Mouse (Mus musculus): Measurements from ENCODE around the gene Slc22a12. TPM values are rescaled to one million over a fixed set of nuclear protein-coding genes. Genes with fewer than 3 reads are reported as not detected.

Gene Slc22a12
- polyA plus RNA-seq, 1 experiment from 2014 or later: not detected

GRCm38 (mm10) chr19:6536696-6537095 lies 6.1 kb downstream of the Slc22a12 start:
- Histone ChIP-seq H3K4me2 (ENCODE audit: low read length) (no peak overlapping the region), H3K9me3 (ENCODE audit: control insufficient read depth, low read length) (no peaks in the 10 kb centered on the region), H3K4me3 (replicated peaks; ENCODE audit: low read depth, low read length) (no peak overlapping the region), H3K9ac (replicated peaks; ENCODE audit: low read length) (no peak overlapping the region), H3K36me3 (ENCODE audit: control insufficient read depth, insufficient read depth, low read length) (peaks cover 5% of the 10 kb centered on the region; the same call in 1 of the 2 replicates), H3K27me3 (ENCODE audit: control insufficient read depth, insufficient read depth, low read length) (no peaks in the 10 kb centered on the region), H3K4me1 (ENCODE audit: control insufficient read depth, insufficient read depth, low read length) (peaks cover 25% of the 10 kb centered on the region), H3K27ac (replicated peaks; ENCODE audit: low read depth, low read length) (no peak overlapping the region)
- ATAC-seq (ENCODE audit: low FRiP score, low TSS enrichment): no peak
- DNase-seq: no peak
- WGBS: 71% methylated on average over 6 of the region's 6 CpGs

GRCm38 (mm10) chr19:6536201-6536600 lies 6.6 kb downstream of the Slc22a12 start:
- ATAC-seq (ENCODE audit: low FRiP score, low TSS enrichment) (no peak), DNase-seq (no peak)

GRCm38 (mm10) chr19:6534118-6534415 lies 8.8 kb downstream of the Slc22a12 start:
- DNase-seq: peak; percentile 36
- no peak overlapping the region for H3K4me3 ChIP-seq (replicated peaks; ENCODE audit: low read depth, low read length)
- no peak overlapping the region for H3K9ac ChIP-seq (replicated peaks; ENCODE audit: low read length)
- WGBS: 34% methylated on average over 5 of the region's 5 CpGs
- ATAC-seq (ENCODE audit: low FRiP score, low TSS enrichment): no peak
- H3K36me3 ChIP-seq (ENCODE audit: control insufficient read depth, insufficient read depth, low read length): peaks cover 9% of the 10 kb centered on the region; the same call in 1 of the 2 replicates
- H3K4me1 ChIP-seq (ENCODE audit: control insufficient read depth, insufficient read depth, low read length): peaks cover 42% of the 10 kb centered on the region
- H3K9me3 ChIP-seq (ENCODE audit: control insufficient read depth, low read length): no peaks in the 10 kb centered on the region
- H3K27ac ChIP-seq (replicated peaks; ENCODE audit: low read depth, low read length): 0 out of 2 replicates have a peak overlapping the region, but pooled peaks have one; percentile 32
- no peak overlapping the region for H3K4me2 ChIP-seq (ENCODE audit: low read length)
- H3K27me3 ChIP-seq (ENCODE audit: control insufficient read depth, insufficient read depth, low read length): no peaks in the 10 kb centered on the region

More at GRCm38 (mm10) chr19:6536201-6536600, 6.6 kb downstream of the Slc22a12 start:
- H3K9me3 ChIP-seq (ENCODE audit: control insufficient read depth, low read length): no peaks in the 10 kb centered on the region
- H3K36me3 ChIP-seq (ENCODE audit: control insufficient read depth, insufficient read depth, low read length): peaks cover 9% of the 10 kb centered on the region; the same call in 1 of the 2 replicates
- H3K27ac ChIP-seq (replicated peaks; ENCODE audit: low read depth, low read length): no peak overlapping the region
- no peaks in the 10 kb centered on the region for H3K27me3 ChIP-seq (ENCODE audit: control insufficient read depth, insufficient read depth, low read length)
- H3K4me2 ChIP-seq (ENCODE audit: low read length): no peak overlapping the region
- peaks cover 30% of the 10 kb centered on the region for H3K4me1 ChIP-seq (ENCODE audit: control insufficient read depth, insufficient read depth, low read length)
- 91% methylated on average over 3 of the region's 3 CpGs for WGBS
- no peak overlapping the region for H3K9ac ChIP-seq (replicated peaks; ENCODE audit: low read length)
- H3K4me3 ChIP-seq (replicated peaks; ENCODE audit: low read depth, low read length): no peak overlapping the region

GRCm38 (mm10) chr19:6533290-6534117 lies 9.3 kb downstream of the Slc22a12 start:
- H3K4me1 ChIP-seq (ENCODE audit: control insufficient read depth, insufficient read depth, low read length): peaks cover 46% of the 10 kb centered on the region
- no peak overlapping the region for H3K4me3 ChIP-seq (replicated peaks; ENCODE audit: low read depth, low read length)
- no peak for DNase-seq
- H3K27ac ChIP-seq (replicated peaks; ENCODE audit: low read depth, low read length): 0 out of 2 replicates have a peak overlapping the region, but pooled peaks have one; percentile 32
- H3K9ac ChIP-seq (replicated peaks; ENCODE audit: low read length): no peak overlapping the region
- WGBS: 70% methylated on average over 11 of the region's 11 CpGs
- H3K36me3 ChIP-seq (ENCODE audit: control insufficient read depth, insufficient read depth, low read length): peaks cover 12% of the 10 kb centered on the region; the same call in 1 of the 2 replicates
- no peak overlapping the region; the same call in 1 of the 2 replicates for H3K4me2 ChIP-seq (ENCODE audit: low read length)
- ATAC-seq (ENCODE audit: low FRiP score, low TSS enrichment): no peak
- no peaks in the 10 kb centered on the region for H3K9me3 ChIP-seq (ENCODE audit: control insufficient read depth, low read length)
- H3K27me3 ChIP-seq (ENCODE audit: control insufficient read depth, insufficient read depth, low read length): no peaks in the 10 kb centered on the region

GRCm38 (mm10) chr19:6532656-6533055 lies 10.2 kb downstream of the Slc22a12 start:
- H3K27me3 ChIP-seq (ENCODE audit: control insufficient read depth, insufficient read depth, low read length): no peaks in the 10 kb centered on the region
- H3K4me1 ChIP-seq (ENCODE audit: control insufficient read depth, insufficient read depth, low read length): peaks cover 46% of the 10 kb centered on the region
- ATAC-seq (ENCODE audit: low FRiP score, low TSS enrichment): no peak
- DNase-seq: peak; percentile 51
- H3K9ac ChIP-seq (replicated peaks; ENCODE audit: low read length): peak overlapping the region; percentile 62
- peak overlapping the region; percentile 75; the same call in 1 of the 2 replicates for H3K27ac ChIP-seq (replicated peaks; ENCODE audit: low read depth, low read length)
- WGBS: 8% methylated on average over 13 of the region's 13 CpGs
- H3K36me3 ChIP-seq (ENCODE audit: control insufficient read depth, insufficient read depth, low read length): peaks cover 15% of the 10 kb centered on the region; the same call in 1 of the 2 replicates
- H3K4me2 ChIP-seq (ENCODE audit: low read length): peak overlapping the region; percentile 66
- 0 out of 2 replicates have a peak overlapping the region, but pooled peaks have one; percentile 32 for H3K4me3 ChIP-seq (replicated peaks; ENCODE audit: low read depth, low read length)
- H3K9me3 ChIP-seq (ENCODE audit: control insufficient read depth, low read length): no peaks in the 10 kb centered on the region

GRCm38 (mm10) chr19:6531832-6532471 lies 10.9 kb downstream of the Slc22a12 start:
- H3K9me3 ChIP-seq (ENCODE audit: control insufficient read depth, low read length): no peaks in the 10 kb centered on the region
- H3K27me3 ChIP-seq (ENCODE audit: control insufficient read depth, insufficient read depth, low read length): no peaks in the 10 kb centered on the region
- ATAC-seq (ENCODE audit: low FRiP score, low TSS enrichment) (peak; percentile 49; the same call in 1 of the 2 replicates), DNase-seq (peak; percentile 67)
- peaks cover 20% of the 10 kb centered on the region for H3K36me3 ChIP-seq (ENCODE audit: control insufficient read depth, insufficient read depth, low read length)
- H3K4me3 ChIP-seq (replicated peaks; ENCODE audit: low read depth, low read length): peak overlapping the region; percentile 32
- peak overlapping the region; percentile 62 for H3K9ac ChIP-seq (replicated peaks; ENCODE audit: low read length)
- 2% methylated on average over 36 of the region's 36 CpGs for WGBS
- H3K4me2 ChIP-seq (ENCODE audit: low read length): peak overlapping the region; percentile 66
- H3K4me1 ChIP-seq (ENCODE audit: control insufficient read depth, insufficient read depth, low read length): peaks cover 46% of the 10 kb centered on the region
- peak overlapping the region; percentile 75 for H3K27ac ChIP-seq (replicated peaks; ENCODE audit: low read depth, low read length)

GRCm38 (mm10) chr19:6531011-6531631 lies 11.7 kb downstream of the Slc22a12 start:
- WGBS: 2% methylated on average over 56 of the region's 56 CpGs
- Histone ChIP-seq H3K9me3 (ENCODE audit: control insufficient read depth, low read length) (no peaks in the 10 kb centered on the region), H3K4me3 (replicated peaks; ENCODE audit: low read depth, low read length) (peak overlapping the region; percentile 32), H3K27ac (replicated peaks; ENCODE audit: low read depth, low read length) (peak overlapping the region; percentile 75), H3K36me3 (ENCODE audit: control insufficient read depth, insufficient read depth, low read length) (peaks cover 28% of the 10 kb centered on the region), H3K4me1 (ENCODE audit: control insufficient read depth, insufficient read depth, low read length) (peaks cover 46% of the 10 kb centered on the region), H3K27me3 (ENCODE audit: control insufficient read depth, insufficient read depth, low read length) (no peaks in the 10 kb centered on the region), H3K9ac (replicated peaks; ENCODE audit: low read length) (peak overlapping the region; percentile 62), H3K4me2 (ENCODE audit: low read length) (peak overlapping the region; percentile 66)
- DNase-seq: peak; percentile 77
- peak; percentile 18; the same call in 1 of the 2 replicates for ATAC-seq (ENCODE audit: low FRiP score, low TSS enrichment)

- Histone ChIP-seq H3K4me1 (ENCODE audit: control insufficient read depth, insufficient read depth, low read length) (peaks cover 46% of the 10 kb centered on the region), H3K36me3 (ENCODE audit: control insufficient read depth, insufficient read depth, low read length) (peaks cover 34% of the 10 kb centered on the region), H3K27me3 (ENCODE audit: control insufficient read depth, insufficient read depth, low read length) (no peaks in the 10 kb centered on the region), H3K9ac (replicated peaks; ENCODE audit: low read length) (0 out of 2 replicates have a peak overlapping the region, but pooled peaks have one; percentile 20), H3K4me3 (replicated peaks; ENCODE audit: low read depth, low read length) (no peak overlapping the region), H3K4me2 (ENCODE audit: low read length) (peak overlapping the region; percentile 66), H3K27ac (replicated peaks; ENCODE audit: low read depth, low read length) (0 out of 2 replicates have a peak overlapping the region, but pooled peaks have one; percentile 32), H3K9me3 (ENCODE audit: control insufficient read depth, low read length) (no peaks in the 10 kb centered on the region)
- ATAC-seq (ENCODE audit: low FRiP score, low TSS enrichment): no peak
- WGBS: 24% methylated on average over 13 of the region's 13 CpGs
- DNase-seq: peak; percentile 42
Measured at GRCm38 (mm10) chr19:6530359-6530758, 12.5 kb downstream of the Slc22a12 start.

Measured in midbrain, embryonic 14.5 days (tissue).